Mouse (Mus musculus) hindbrain, embryonic 14.5 days (tissue): Measurements from ENCODE around the gene Fbxo33. TPM values are rescaled to one million over a fixed set of nuclear protein-coding genes. Genes with fewer than 3 reads are reported as not detected.

ENCODE experiments used
- ATAC-seq: fragments of 200-750 bp; cut with Nextera tagmentation; 2 replicates; pipeline ENCODE4 v1.8.0; 2017; ENCODE audit warnings: moderate number of reproducible peaks, mild to moderate bottlenecking, moderate TSS enrichment, moderate library complexity; ENCODE audit not compliant: low FRiP score
- DNase-seq: peaks from one replicate; pipeline ENCODE4 v3.0.0-alpha.2; 2015; ENCODE audit warnings: low spot score
- H3K27ac ChIP-seq: fragments of 300-500 bp; sonication (generic); 2 replicates; pipeline ENCODE4 v1.5.1; 2014; ENCODE audit warnings: mild to moderate bottlenecking, moderate library complexity
- H3K27me3 ChIP-seq: fragments of 300-500 bp; sonication (generic); 2 replicates; pipeline ENCODE4 v1.6.1; 2014; ENCODE audit warnings: mild to moderate bottlenecking, low read length, mixed read lengths; ENCODE audit not compliant: control insufficient read depth, insufficient read depth
- H3K36me3 ChIP-seq: fragments of 300-500 bp; sonication (generic); replicated peaks from 2 replicates; pipeline ENCODE4 v1.6.1; 2014; ENCODE audit not compliant: control insufficient read depth, insufficient read depth
- H3K4me1 ChIP-seq: fragments of 300-500 bp; sonication (generic); replicated peaks from 2 replicates; pipeline ENCODE4 v1.6.1; 2014; ENCODE audit warnings: antibody characterized with exemption, low read length, mixed read lengths; ENCODE audit not compliant: control insufficient read depth, insufficient read depth
- H3K4me2 ChIP-seq: fragments of 300-500 bp; sonication (generic); replicated peaks from 2 replicates; pipeline ENCODE4 v1.6.1; 2014; ENCODE audit warnings: mild to moderate bottlenecking, moderate library complexity
- H3K4me3 ChIP-seq: fragments of 300-500 bp; sonication (generic); replicated peaks from 2 replicates; pipeline ENCODE4 v1.5.1; 2014; ENCODE audit warnings: mild to moderate bottlenecking, low read length
- H3K9ac ChIP-seq: fragments of 300-500 bp; sonication (generic); 2 replicates; pipeline ENCODE4 v1.6.1; 2014
- H3K9me3 ChIP-seq: fragments of 300-500 bp; sonication (generic); 2 replicates; pipeline ENCODE4 v1.6.1; 2016; ENCODE audit warnings: low read length; ENCODE audit not compliant: control insufficient read depth
- WGBS: fragments of 180-500 bp; shearing (Covaris S2); extraction: QIAGEN DNeasy Blood & Tissue Kit; methylation state at CpG from one replicate; pipeline ENCODE4 v1.1.7; 2014; 5-methylcytosine and 5-hydroxymethylcytosine counted together
- polyA plus RNA-seq: library from polyadenylated mRNA; unstranded; fragments of >200 nt; fragmentation: Nextera tagmentation; extraction: Ambion mirVana; gene quantifications from 2 replicates; pipeline ENCODE4 v1.2.1, GENCODE M21; 2014

Fbxo33 gene
- polyA plus RNA-seq, 1 experiment from 2014 or later: 10.7 TPM

DNA sequence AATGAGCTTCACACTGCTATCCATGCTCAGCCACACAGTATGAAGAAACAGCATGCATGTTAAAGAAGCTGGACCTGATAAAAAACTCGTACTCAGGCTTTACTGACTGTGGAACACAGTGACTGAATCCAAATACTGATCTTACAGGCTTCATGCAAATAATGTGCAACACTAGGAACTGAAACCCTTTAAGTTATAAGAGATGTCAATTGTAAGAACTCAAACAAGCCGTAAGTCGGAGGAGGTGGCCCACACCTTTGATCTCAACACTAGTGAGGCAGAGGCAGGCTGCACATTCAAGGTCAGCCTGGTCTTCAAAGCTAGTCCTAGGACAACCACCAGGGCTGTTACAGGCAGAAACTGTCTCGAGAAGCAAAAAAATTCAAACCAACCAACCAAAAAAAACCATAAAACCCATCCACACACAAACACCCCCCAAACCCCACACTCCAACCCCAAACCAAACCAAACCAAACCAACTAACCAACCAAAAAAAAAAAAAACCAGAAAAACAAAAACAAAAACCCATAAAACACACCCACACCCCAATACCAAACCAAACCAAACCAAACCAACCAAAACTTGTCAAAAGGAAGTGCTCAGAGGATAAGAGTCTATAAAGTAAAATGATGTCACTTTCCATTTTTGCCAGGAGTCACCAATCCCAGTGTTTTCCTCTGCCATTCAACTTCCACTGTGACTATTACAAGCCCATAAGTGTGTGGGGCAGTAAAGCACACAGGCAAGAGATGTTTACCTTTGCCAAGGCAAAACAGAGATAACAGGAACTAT, 13.1 kb downstream of the Fbxo33 start:
- WGBS: 89% methylated on average over 4 of the region's 4 CpGs
- ATAC-seq (no peak), DNase-seq (no peak)
- Histone ChIP-seq H3K4me1 (no peaks in the 10 kb centered on the region), H3K27me3 (no peaks in the 10 kb centered on the region), H3K9ac (no peak overlapping the region), H3K4me2 (no peak overlapping the region), H3K9me3 (0 out of 2 replicates have a peak, but pooled peaks cover 10% of the 10 kb centered on the region), H3K4me3 (no peak overlapping the region), H3K36me3 (peaks cover 25% of the 10 kb centered on the region), H3K27ac (no peak overlapping the region)

DNA sequence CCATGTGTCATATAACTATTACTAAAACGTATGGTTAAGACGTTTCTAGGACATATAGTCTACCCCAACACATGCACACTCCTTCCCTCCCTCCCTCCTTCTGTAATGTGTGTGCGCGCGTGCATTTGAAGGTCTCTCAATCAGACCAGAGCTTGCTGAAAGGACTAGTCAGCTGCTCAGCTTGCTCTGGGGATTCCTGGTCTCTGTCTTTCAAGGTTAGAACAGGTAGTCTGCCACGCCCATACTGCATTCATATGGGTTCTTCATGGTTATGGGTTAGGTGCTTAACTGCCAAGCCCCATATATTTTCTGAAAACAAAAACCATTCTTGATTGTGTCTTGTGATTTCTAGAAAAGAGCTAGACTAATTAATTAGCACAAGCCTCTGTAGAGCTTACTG, 14.0 kb downstream of the Fbxo33 start:
- Histone ChIP-seq H3K27ac (no peak overlapping the region), H3K36me3 (peaks cover 30% of the 10 kb centered on the region), H3K9ac (no peak overlapping the region), H3K4me2 (no peak overlapping the region), H3K4me3 (no peak overlapping the region), H3K27me3 (no peaks in the 10 kb centered on the region), H3K9me3 (0 out of 2 replicates have a peak, but pooled peaks cover 8% of the 10 kb centered on the region), H3K4me1 (no peaks in the 10 kb centered on the region)
- WGBS: 93% methylated on average over 6 of the region's 6 CpGs
- no peak for DNase-seq
- ATAC-seq: no peak

DNA sequence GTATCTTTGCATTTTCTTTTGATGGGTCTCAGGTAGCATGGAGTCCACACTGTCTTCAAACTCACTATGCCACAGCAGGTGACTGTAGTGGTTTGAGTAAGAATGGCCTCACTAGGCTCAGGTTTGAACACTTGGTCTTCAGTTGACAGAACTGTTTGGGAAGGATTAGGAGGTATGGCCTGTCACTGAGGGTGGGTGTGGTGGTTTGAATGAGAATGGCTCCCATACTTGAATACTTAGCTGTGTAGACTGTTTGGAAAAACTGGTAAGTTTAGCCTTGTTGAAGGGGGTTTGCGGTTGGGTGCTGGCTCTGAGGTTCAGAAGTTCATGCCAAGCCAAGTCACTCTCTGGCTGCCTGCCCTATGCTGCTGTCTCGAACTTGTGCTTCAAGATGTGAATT, 20.2 kb downstream of the Fbxo33 start:
- DNase-seq: no peak

DNA sequence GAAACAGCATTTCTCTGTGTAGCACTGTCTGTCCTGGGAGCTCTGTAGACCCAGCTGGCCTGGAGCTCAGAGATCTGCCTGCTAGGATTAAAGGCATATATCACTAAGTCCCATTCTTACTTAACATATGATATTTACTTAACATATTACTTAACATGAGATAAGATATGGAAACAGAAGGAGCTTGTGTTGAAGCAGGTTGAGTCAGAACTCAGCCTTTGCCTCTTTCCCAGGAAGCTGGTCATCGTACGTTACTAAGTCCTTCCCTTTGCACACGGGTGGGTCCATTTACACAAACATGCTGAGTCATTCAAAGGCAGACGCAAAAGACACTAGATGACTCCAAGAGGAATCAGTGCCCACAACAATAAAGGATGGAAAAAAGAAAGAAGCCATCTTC, 20.8 kb downstream of the Fbxo33 start:
- 87% methylated on average over 4 of the region's 4 CpGs for WGBS

More for the DNA sequence above, 20.2 kb downstream of the Fbxo33 start:
- Histone ChIP-seq H3K4me3 (no peak overlapping the region), H3K4me1 (no peaks in the 10 kb centered on the region), H3K9ac (no peak overlapping the region), H3K4me2 (no peak overlapping the region), H3K27ac (no peak overlapping the region), H3K36me3 (peaks cover 56% of the 10 kb centered on the region), H3K27me3 (no peaks in the 10 kb centered on the region), H3K9me3 (no peaks in the 10 kb centered on the region)
- 100% methylated on average over 2 of the region's 2 CpGs for WGBS
- ATAC-seq: no peak

DNA sequence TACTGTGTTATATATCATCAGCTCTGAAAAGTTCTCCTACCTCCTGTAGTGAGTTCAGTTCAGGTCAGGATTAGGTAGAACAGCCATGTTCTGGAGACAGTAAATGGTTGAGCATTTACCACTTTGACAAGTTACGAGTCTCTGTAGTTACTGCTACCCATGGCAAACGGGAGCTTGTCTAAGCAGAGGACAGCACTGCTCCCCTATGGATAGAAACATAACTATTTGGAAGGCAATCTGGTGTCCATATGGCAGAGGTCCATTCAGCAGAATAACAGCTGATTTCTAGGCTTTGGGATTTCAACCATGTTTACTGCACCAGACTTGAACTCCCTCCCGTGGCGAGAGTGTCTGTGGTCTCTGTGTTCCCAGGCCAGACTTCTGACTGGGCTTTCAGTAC, 23.6 kb downstream of the Fbxo33 start:
- Histone ChIP-seq H3K4me1 (no peaks in the 10 kb centered on the region), H3K27me3 (no peaks in the 10 kb centered on the region), H3K27ac (no peak overlapping the region), H3K9ac (no peak overlapping the region), H3K9me3 (no peaks in the 10 kb centered on the region), H3K36me3 (peaks cover 40% of the 10 kb centered on the region), H3K4me3 (no peak overlapping the region), H3K4me2 (no peak overlapping the region)
- no peak for ATAC-seq
- no peak for DNase-seq
- WGBS: 89% methylated on average over 4 of the region's 4 CpGs

More for the DNA sequence above, 20.8 kb downstream of the Fbxo33 start:
- Histone ChIP-seq H3K9ac (no peak overlapping the region), H3K4me3 (no peak overlapping the region), H3K9me3 (no peaks in the 10 kb centered on the region), H3K36me3 (peaks cover 52% of the 10 kb centered on the region), H3K27me3 (no peaks in the 10 kb centered on the region), H3K4me1 (no peaks in the 10 kb centered on the region), H3K4me2 (no peak overlapping the region), H3K27ac (no peak overlapping the region)
- DNase-seq (no peak), ATAC-seq (no peak)

DNA sequence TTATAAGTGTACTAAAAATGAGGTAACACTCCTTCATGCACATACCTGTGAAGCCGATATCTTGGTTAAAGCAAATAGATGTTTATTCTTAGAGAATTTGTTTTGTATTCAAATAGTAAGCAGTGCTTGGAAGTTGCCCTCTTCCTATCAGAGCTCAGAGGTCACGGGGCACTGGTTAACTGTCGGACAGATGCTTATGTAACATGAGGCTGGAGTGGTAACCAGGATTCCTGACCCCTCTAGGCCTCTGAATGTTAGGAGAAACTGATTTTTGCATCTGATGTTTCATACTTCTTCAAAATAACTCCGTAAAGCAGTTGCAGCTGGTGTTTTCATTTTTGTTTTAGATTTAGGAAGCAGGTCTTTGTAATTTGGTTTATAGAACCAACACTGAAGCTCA, 24.5 kb downstream of the Fbxo33 start:
- DNase-seq: no peak
- H3K4me2 ChIP-seq: no peak overlapping the region
- WGBS: 91% methylated on average over 4 of the region's 4 CpGs
- H3K4me3 ChIP-seq: no peak overlapping the region
- H3K27ac ChIP-seq: no peak overlapping the region
- no peaks in the 10 kb centered on the region for H3K9me3 ChIP-seq
- H3K9ac ChIP-seq: no peak overlapping the region
- no peak for ATAC-seq
- H3K27me3 ChIP-seq: no peaks in the 10 kb centered on the region
- H3K4me1 ChIP-seq: no peaks in the 10 kb centered on the region
- H3K36me3 ChIP-seq: peaks cover 38% of the 10 kb centered on the region

DNA sequence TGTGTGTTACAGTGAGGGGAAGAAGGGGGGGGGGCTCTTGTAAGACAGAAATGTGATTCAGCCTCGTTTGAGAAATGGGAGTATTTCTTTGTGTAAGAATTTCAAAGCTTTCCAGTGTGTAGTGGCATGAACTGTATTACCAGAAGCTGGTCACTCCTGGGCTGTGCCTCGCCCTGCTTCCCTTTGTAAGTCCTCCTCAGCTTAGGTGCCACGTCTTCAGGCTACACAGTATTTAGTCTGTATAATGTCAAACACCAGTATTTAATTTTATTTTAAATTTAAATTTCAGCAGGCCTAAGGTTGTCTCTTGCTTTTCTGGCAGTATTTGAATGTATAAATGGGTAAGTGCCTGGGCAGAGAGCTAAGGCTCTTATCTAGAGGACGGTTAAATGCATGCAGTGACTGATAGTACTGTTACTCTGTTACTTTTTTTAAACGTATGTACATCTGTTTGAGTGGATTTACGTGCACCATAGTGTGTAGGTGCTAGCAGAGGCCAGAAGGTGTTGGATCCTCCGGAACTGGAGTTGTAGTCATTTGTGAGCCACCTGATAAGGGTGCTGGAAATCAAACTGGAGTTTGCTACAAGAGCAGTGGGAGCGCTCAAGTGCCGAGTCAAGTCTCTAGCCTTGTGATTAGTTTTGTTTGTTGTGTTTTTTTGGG, 25.1 kb downstream of the Fbxo33 start:
- no peak for ATAC-seq
- DNase-seq: no peak
- 87% methylated on average over 9 of the region's 9 CpGs for WGBS
- Histone ChIP-seq H3K4me2 (no peak overlapping the region), H3K9ac (no peak overlapping the region), H3K27ac (no peak overlapping the region), H3K4me1 (no peaks in the 10 kb centered on the region), H3K36me3 (peaks cover 36% of the 10 kb centered on the region), H3K9me3 (no peaks in the 10 kb centered on the region), H3K27me3 (no peaks in the 10 kb centered on the region), H3K4me3 (no peak overlapping the region)

DNA sequence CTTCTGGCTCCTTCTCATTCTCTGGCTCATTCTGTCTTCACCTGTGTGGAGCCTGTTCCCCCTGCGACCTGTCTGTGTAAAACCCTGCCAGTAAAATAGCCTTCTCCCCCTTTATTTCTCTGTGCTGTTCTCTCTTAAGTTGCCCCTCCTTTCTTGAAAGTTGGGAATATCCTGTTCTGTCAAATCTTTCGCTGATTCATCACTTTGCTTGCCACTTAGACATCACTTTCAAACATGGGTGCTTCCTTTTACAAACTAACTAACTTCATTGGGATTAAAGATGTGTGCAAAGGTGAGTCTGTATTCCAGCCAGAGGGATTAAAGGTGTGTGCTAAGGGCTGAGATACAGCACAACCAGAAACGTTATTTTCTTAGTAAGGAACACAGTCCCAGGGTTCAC, 25.9 kb downstream of the Fbxo33 start:
- H3K4me1 ChIP-seq: no peaks in the 10 kb centered on the region
- no peak overlapping the region for H3K27ac ChIP-seq
- no peak overlapping the region for H3K9ac ChIP-seq
- H3K9me3 ChIP-seq: no peaks in the 10 kb centered on the region
- DNase-seq (no peak), ATAC-seq (no peak)
- 87% methylated on average over 3 of the region's 3 CpGs for WGBS
- no peaks in the 10 kb centered on the region for H3K27me3 ChIP-seq
- no peak overlapping the region for H3K4me3 ChIP-seq
- no peak overlapping the region for H3K4me2 ChIP-seq
- H3K36me3 ChIP-seq: peaks cover 37% of the 10 kb centered on the region

DNA sequence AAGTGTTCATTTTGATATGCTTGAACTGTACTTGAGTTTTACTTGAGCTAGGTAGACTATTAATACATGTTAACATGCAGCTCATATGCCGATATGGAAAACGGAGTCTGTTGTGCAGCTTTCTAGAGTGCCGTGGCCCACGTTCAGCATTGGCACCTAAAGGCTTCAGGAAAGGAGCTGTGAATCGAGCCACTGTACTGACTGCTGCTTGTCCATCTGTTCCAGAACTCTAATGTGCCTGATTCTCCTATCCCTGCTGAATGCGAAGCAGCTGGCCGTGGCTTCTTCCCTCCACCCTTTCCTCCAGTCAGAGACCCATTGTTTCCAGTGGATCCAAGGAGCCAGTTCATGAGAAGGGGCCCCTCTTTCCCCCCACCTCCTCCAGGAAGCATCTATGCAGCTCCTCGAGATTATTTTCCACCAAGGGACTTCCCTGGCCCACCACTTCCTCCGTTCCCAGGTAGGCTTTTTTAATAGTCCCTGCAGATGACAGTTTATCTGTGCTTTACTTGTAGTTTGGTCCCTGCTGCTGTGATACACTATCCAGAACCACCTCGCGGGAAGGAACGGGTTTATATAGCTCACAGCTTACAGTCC, 31.3 kb downstream of the Fbxo33 start:
- no peak overlapping the region for H3K4me3 ChIP-seq
- 90% methylated on average over 12 of the region's 12 CpGs for WGBS
- no peak overlapping the region for H3K27ac ChIP-seq
- DNase-seq (no peak), ATAC-seq (no peak)
- no peaks in the 10 kb centered on the region for H3K9me3 ChIP-seq
- no peaks in the 10 kb centered on the region for H3K27me3 ChIP-seq
- no peak overlapping the region for H3K4me2 ChIP-seq
- H3K9ac ChIP-seq: no peak overlapping the region
- H3K36me3 ChIP-seq: peaks cover 67% of the 10 kb centered on the region
- H3K4me1 ChIP-seq: no peaks in the 10 kb centered on the region
